Mouse (Mus musculus): ENCODE data around the gene Sclt1.

DNA sequence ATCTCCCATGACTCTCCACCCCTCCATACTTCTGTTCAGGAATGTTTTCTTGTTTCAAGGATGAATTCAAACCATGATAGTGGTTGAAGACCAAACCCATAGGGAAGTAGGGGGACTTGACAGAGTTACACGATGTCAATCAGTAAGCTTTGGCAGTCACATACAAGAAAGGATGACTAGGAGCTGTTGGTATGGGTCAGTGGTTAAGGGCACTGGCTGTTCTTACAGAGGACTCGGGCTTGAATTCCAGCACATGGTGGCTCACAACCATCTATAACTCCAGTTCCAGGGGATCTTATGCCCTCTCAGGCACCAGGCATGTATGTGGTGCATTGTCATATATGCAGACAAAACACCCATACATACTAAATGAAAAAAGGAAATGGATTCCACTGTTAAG lies 165.1 kb downstream of the Sclt1 start:
- TF ChIP-seq CTCF (IDR thresholded peaks at IDR 0.05; ENCODE audit: low read depth, low read length) (no peak), POLR2A (IDR thresholded peaks at IDR 0.05; ENCODE audit: borderline replicate concordance, low read depth, low read length) (no peak)

Measured in bone marrow macrophage, adult 2 months (primary cell).